Comparison of ENCODE assay signal across 22 mouse cellular contexts in genomic region chr11:50240235-50240911, GRCm38 (mm10). TPM values are rescaled to one million over a fixed set of nuclear protein-coding genes. Genes with fewer than 3 reads are reported as not detected.
DNase-seq lines count a peak whose midpoint lies in the region; ATAC-seq lines count a peak whose summit lies in the region.
"Had no signal": no experiment of that assay in that cellular context is flagged by ENCODE, and none has a peak within 500 bp of the region (broad histone marks: within the 10 kb centered on the region; RNA-seq: fewer than 3 reads in every experiment).

No protein-coding gene starts in this region.

- no peaks in the 10 kb centered on the region for H3K9me3 ChIP-seq in megakaryocyte, embryonic 14.5 days
- H3K9me3 ChIP-seq: forebrain, embryonic 13.5 days; heart, embryonic 10.5 days; neural tube, embryonic 13.5 days; stomach, embryonic 15.5 days had no signal

- no peak for ATAC-seq in megakaryocyte, adult 5-6 weeks (ENCODE audit: poor library complexity, severe bottlenecking)
- peak; percentile 57 for ATAC-seq in common myeloid progenitor, adult 5-6 weeks (replicated peaks; ENCODE audit: low read depth, poor library complexity, severe bottlenecking)
- ATAC-seq in megakaryocyte progenitor cell, adult 5-6 weeks (replicated peaks; ENCODE audit: poor library complexity) = peak; percentile 18
- ATAC-seq: forebrain, embryonic 13.5 days; Patski had no signal

- H3K27me3 ChIP-seq in megakaryocyte, embryonic 14.5 days (replicated peaks) = peaks cover 4% of the 10 kb centered on the region
- H3K27me3 ChIP-seq: Patski had no signal

- H3K36me3 ChIP-seq in megakaryocyte, embryonic 14.5 days (replicated peaks; ENCODE audit: low read length) = peaks cover 5% of the 10 kb centered on the region
- H3K36me3 ChIP-seq: heart, embryonic 10.5 days; stomach, embryonic 15.5 days had no signal

- peaks cover 74% of the 10 kb centered on the region for H3K4me1 ChIP-seq in megakaryocyte, embryonic 14.5 days

- DNase-seq in kidney, adult 9 months = peak; percentile 76
- DNase-seq in kidney, postnatal 10 days = no peak
- no peak for DNase-seq in gastrocnemius, postnatal 25 days
- DNase-seq: adrenal gland, postnatal 10 days; cerebellum, adult 18-20 months; gastrocnemius, postnatal 10 days; left cerebral cortex, postnatal 4 days; liver; lung, adult 2 months; midbrain, embryonic 14.5 days; thymus, adult 18-20 months; thymus, postnatal 4 days had no signal

- H3K4me3 ChIP-seq in megakaryocyte, embryonic 14.5 days (replicated peaks) = peak overlapping the region; percentile 87
- H3K4me3 ChIP-seq: forebrain, embryonic 13.5 days; heart, embryonic 10.5 days; left cerebral cortex, adult 2 months; neural tube, embryonic 13.5 days; stomach, embryonic 15.5 days had no signal

RNA-seq across cellular contexts. Expression of gene Ltc4s, which starts 2.0 kb away (rescaled TPM):
- 10.5 and 22.9 TPM in 2 replicates for polyA plus RNA-seq in megakaryocyte, embryonic 14.5 days (2012; ENCODE audit: insufficient read depth, low replicate concordance)
- total RNA-seq in megakaryocyte, adult 5-6 weeks (2015) = not detected in 2 replicates
- total RNA-seq in megakaryocyte, adult 5-6 weeks (2017) = 0.66 TPM in 1 of 2 replicates, not detected in the other
- 3.6 and 5.0 TPM in 2 replicates for total RNA-seq in common myeloid progenitor, adult 5-6 weeks (2017)
- 0.74 and 1.1 TPM in 2 replicates for total RNA-seq in megakaryocyte progenitor cell, adult 5-6 weeks (2015)
- total RNA-seq in megakaryocyte progenitor cell, adult 5-6 weeks (2017) = 1.4 TPM in 1 of 2 replicates, not detected in the other
- total RNA-seq in gastrocnemius, postnatal 25 days (2021) = 1 to 10 TPM; 2.9 to 3.7 TPM
- polyA plus RNA-seq: Patski had no signal

RNA-seq across cellular contexts. Expression of gene Mgat4b, which starts 29.7 kb away (rescaled TPM):
- polyA plus RNA-seq in megakaryocyte, embryonic 14.5 days (2012; ENCODE audit: insufficient read depth, low replicate concordance) = 119 and 130 TPM in 2 replicates
- total RNA-seq in megakaryocyte, adult 5-6 weeks (2015) = 17.1 and 22.2 TPM in 2 replicates
- total RNA-seq in megakaryocyte, adult 5-6 weeks (2017) = 9.1 and 12.1 TPM in 2 replicates
- 14.1 and 16.4 TPM in 2 replicates for total RNA-seq in common myeloid progenitor, adult 5-6 weeks (2017)
- 17.4 and 18.9 TPM in 2 replicates for total RNA-seq in megakaryocyte progenitor cell, adult 5-6 weeks (2015)
- total RNA-seq in megakaryocyte progenitor cell, adult 5-6 weeks (2017) = 10.8 and 16.2 TPM in 2 replicates
- total RNA-seq in gastrocnemius, postnatal 25 days (2021) = 10 to 100 TPM; 27.6 to 38.9 TPM

RNA-seq across cellular contexts. Expression of gene Sqstm1, which starts 29.7 kb away (rescaled TPM):
- 154 and 155 TPM in 2 replicates for polyA plus RNA-seq in megakaryocyte, embryonic 14.5 days (2012; ENCODE audit: insufficient read depth, low replicate concordance)
- 51.8 and 56.7 TPM in 2 replicates for total RNA-seq in megakaryocyte, adult 5-6 weeks (2015)
- 298 and 386 TPM in 2 replicates for total RNA-seq in megakaryocyte, adult 5-6 weeks (2017)
- total RNA-seq in common myeloid progenitor, adult 5-6 weeks (2017) = 246 and 349 TPM in 2 replicates
- 42.7 and 49.3 TPM in 2 replicates for total RNA-seq in megakaryocyte progenitor cell, adult 5-6 weeks (2015)
- 207 and 220 TPM in 2 replicates for total RNA-seq in megakaryocyte progenitor cell, adult 5-6 weeks (2017)
- total RNA-seq in gastrocnemius, postnatal 25 days (2021) = 100 to 1,000 TPM; 335 to 433 TPM

RNA-seq across cellular contexts. Expression of gene Maml1, which starts 51.7 kb away (rescaled TPM):
- 4.5 and 8.3 TPM in 2 replicates for polyA plus RNA-seq in megakaryocyte, embryonic 14.5 days (2012; ENCODE audit: insufficient read depth, low replicate concordance)
- 28.0 and 30.6 TPM in 2 replicates for total RNA-seq in megakaryocyte, adult 5-6 weeks (2015)
- 8.8 and 11.7 TPM in 2 replicates for total RNA-seq in megakaryocyte, adult 5-6 weeks (2017)
- 6.4 and 9.0 TPM in 2 replicates for total RNA-seq in common myeloid progenitor, adult 5-6 weeks (2017)
- 14.2 and 15.9 TPM in 2 replicates for total RNA-seq in megakaryocyte progenitor cell, adult 5-6 weeks (2015)
- total RNA-seq in megakaryocyte progenitor cell, adult 5-6 weeks (2017) = 4.1 and 4.2 TPM in 2 replicates
- total RNA-seq in gastrocnemius, postnatal 25 days (2021) = 1 to 10 TPM; 5.1 to 5.8 TPM
